9 mouse cellular contexts compared by ENCODE assay signal in genomic region chr10:118640121-118640809, GRCm38 (mm10).
DNase-seq lines count a peak whose midpoint lies in the region; ATAC-seq and TF ChIP-seq lines count a peak whose summit lies in the region.
"Had no signal": no experiment of that assay in that cellular context is flagged by ENCODE, and none has a peak within 500 bp of the region (broad histone marks: within the 10 kb centered on the region; RNA-seq: fewer than 3 reads in every experiment).

No protein-coding gene starts in this region.

- peaks cover 3% of the 10 kb centered on the region; the same call in 1 of the 2 replicates for H3K4me1 ChIP-seq in midbrain, embryonic 11.5 days (ENCODE audit: control insufficient read depth, insufficient read depth, low read length)
- H3K4me1 ChIP-seq in liver, embryonic 12.5 days, result peaks cover 17% of the 10 kb centered on the region

- intact Hi-C loops in gastrocnemius, adult 2 months (cut with DNase I), result loop anchor here (2.0 kb wide), 1 partner anchor 161 kb away; no protein-coding TSS in a partner anchor

- no peak for TF ChIP-seq POLR2A in brain, embryonic 14.5 days (IDR thresholded peaks at IDR 0.05; ENCODE audit: borderline replicate concordance, extremely low read depth, insufficient read depth, insufficient read length, poor library complexity, severe bottlenecking)

- no peaks in the 10 kb centered on the region for H3K27me3 ChIP-seq in midbrain, embryonic 11.5 days (ENCODE audit: control insufficient read depth, insufficient read depth, low read length)
- H3K27me3 ChIP-seq in liver, embryonic 12.5 days (replicated peaks), result no peaks in the 10 kb centered on the region

- H3K36me3 ChIP-seq in midbrain, embryonic 11.5 days (ENCODE audit: control insufficient read depth, insufficient read depth, low read length), result no peaks in the 10 kb centered on the region
- no peaks in the 10 kb centered on the region for H3K36me3 ChIP-seq in liver, embryonic 12.5 days

- 0 out of 2 replicates have a peak, but pooled peaks have one; percentile 28 for ATAC-seq in midbrain, embryonic 11.5 days (ENCODE audit: low FRiP score)
- ATAC-seq in liver, embryonic 12.5 days, result no peak

- H3K4me3 ChIP-seq in gastrocnemius, adult 2 months, result peak overlapping the region; percentile 61
- H3K4me3 ChIP-seq in midbrain, embryonic 11.5 days (ENCODE audit: low read depth, low read length), result no peak overlapping the region
- no peak overlapping the region for H3K4me3 ChIP-seq in liver, embryonic 12.5 days

- 61% methylated on average over 7 of the region's 7 CpGs for WGBS in midbrain, embryonic 11.5 days
- WGBS in liver, embryonic 12.5 days (ENCODE audit: insufficient replicate concordance), result 69% methylated on average over 7 of the region's 7 CpGs

- no peak overlapping the region for H3K9ac ChIP-seq in midbrain, embryonic 11.5 days (ENCODE audit: low read length)
- H3K9ac ChIP-seq in liver, embryonic 12.5 days, result no peak overlapping the region

- peak overlapping the region; percentile 89 for H3K27ac ChIP-seq in gastrocnemius, adult 2 months
- peak overlapping the region; percentile 2; the same call in 1 of the 2 replicates for H3K27ac ChIP-seq in midbrain, embryonic 11.5 days (ENCODE audit: low read depth, low read length)
- H3K27ac ChIP-seq in liver, embryonic 12.5 days, result no peak overlapping the region

- TF ChIP-seq CTCF in brain, embryonic 14.5 days (IDR thresholded peaks at IDR 0.05; ENCODE audit: borderline replicate concordance, extremely low read depth, insufficient read depth, insufficient read length), result no peak
- no peak for TF ChIP-seq CTCF in gastrocnemius, adult 2 months (IDR thresholded peaks at IDR 0.05)

- H3K9me3 ChIP-seq in midbrain, embryonic 11.5 days (ENCODE audit: control insufficient read depth, low read length), result no peaks in the 10 kb centered on the region
- H3K9me3 ChIP-seq in liver, embryonic 12.5 days (replicated peaks), result no peaks in the 10 kb centered on the region

- no peak overlapping the region for H3K4me2 ChIP-seq in midbrain, embryonic 11.5 days
- H3K4me2 ChIP-seq in liver, embryonic 12.5 days, result no peak overlapping the region

- peak; percentile 26 for DNase-seq in layer of hippocampus, adult 11-12 months (ENCODE audit: low spot score)
- no peak for DNase-seq in layer of hippocampus, postnatal 25 days (ENCODE audit: extremely low spot score in 1 of 2, low spot score in 1 of 2)
- DNase-seq in brain, embryonic 14.5 days (ENCODE audit: low read depth), result peak; percentile 87
- DNase-seq in gastrocnemius, adult 2 months, result peak; percentile 79
- no peak for DNase-seq in midbrain, embryonic 11.5 days (ENCODE audit: low spot score, missing footprints)
- no peak for DNase-seq in urinary bladder, postnatal 10 days (ENCODE audit: low spot score)
- no peak for DNase-seq in thymus, postnatal 25 days
- DNase-seq: heart, postnatal 10 days had no signal

Comparison
In these comparisons a context has a peak if more than half of its experiments do, and no peak if none do; other contexts are left out.
1. DNase-seq: peak in layer of hippocampus, adult 11-12 months (single experiment), brain, embryonic 14.5 days (single experiment) and gastrocnemius, adult 2 months (single experiment); none in layer of hippocampus, postnatal 25 days (0 of 2), midbrain, embryonic 11.5 days (single experiment), urinary bladder, postnatal 10 days (single experiment) and thymus, postnatal 25 days (single experiment).